Mouse (Mus musculus) adrenal gland, adult 8-10 months (tissue): ENCODE data around the gene Zfp787. TPM values are rescaled to one million over a fixed set of nuclear protein-coding genes. Genes with fewer than 3 reads are reported as not detected.

Experiments
- total RNA-seq, 4 experiments: library from RNA; stranded (reverse); gene quantifications; 2 replicates each; pipeline ENCODE4 v1.2.4; 2022

Gene Zfp787
- total RNA-seq, 4 experiments from 2014 or later, result 42.8 to 60.3 (median 58.4) TPM

Other genes starting within 250 kb of the Zfp787 start
- not detected for gene Vmn1r65, start 145.0 kb downstream of the Zfp787 start, total RNA-seq
- gene Nlrp4c, start 110.8 kb downstream of the Zfp787 start, total RNA-seq, result not detected
- 10 to 100 TPM; 33.7 to 39.7 (median 35.2) TPM for gene Zfp444, start 16.2 kb upstream of the Zfp787 start, total RNA-seq
- not detected for gene Galp, start 41.1 kb upstream of the Zfp787 start, total RNA-seq
- not detected for gene Zscan5b, start 66.3 kb upstream of the Zfp787 start, total RNA-seq
- not detected for gene Epp13, start 96.7 kb upstream of the Zfp787 start, total RNA-seq
- 10 to 100 TPM; 10.0 to 15.3 (median 11.3) TPM for gene Zfp667, start 130.6 kb upstream of the Zfp787 start, total RNA-seq
- 1 to 10 TPM; 4.1 to 4.7 (median 4.4) TPM for gene Zfp583, start 175.3 kb upstream of the Zfp787 start, total RNA-seq
- 1 to 10 TPM; 1.0 to 2.2 (median 1.4) TPM for gene Gm3854, start 187.8 kb upstream of the Zfp787 start, total RNA-seq
- gene Zfp78, start 207.3 kb upstream of the Zfp787 start, total RNA-seq, result 1 to 10 TPM; 2.7 to 5.0 (median 3.8) TPM
- 1 to 10 TPM; 4.2 to 9.0 (median 6.5) TPM for gene Zfp28, start 227.3 kb upstream of the Zfp787 start, total RNA-seq
- 1 to 10 TPM in 2 of 4 experiments, under 1 TPM in 2; 0.35 to 1.4 (median 0.78) TPM for gene Smim17, start 242.7 kb upstream of the Zfp787 start, total RNA-seq